Mouse (Mus musculus) spleen, embryonic (tissue): Measurements from ENCODE around the gene Hist1h2bk.
"Not testable (repeated sequence)": the region's sequence is repeated elsewhere in the genome, so short reads cannot be mapped to it uniquely, and the experiment has no call there.

ENCODE experiments used
- CTCF ChIA-PET: fragments of 350-600 bp; sonication (Branson Sonifier 250); formaldehyde crosslinking; loops from one replicate; lab custom pipeline; 2022; lab: Charles Lee

Gene Hist1h2bk

GRCm38 (mm10) chr13:22063468-22063867 lies 27.8 kb downstream of the Hist1h2bk start:
- CTCF ChIA-PET: no interaction called here

- CTCF ChIA-PET: not testable (repeated sequence)
Observed at GRCm38 (mm10) chr13:22084140-22084539, 48.5 kb downstream of the Hist1h2bk start, which contains the start of gene Vmn1r188. Gene Vmn1r188, plus strand, starts transcription at chr13:22084440.
